Mouse (Mus musculus): ENCODE measurements at regions not wholly inside any gene's neighbourhood (a gene's known extent, or its start where the extent isn't known, plus 50 kb on each side); places are given as distances from the start of the nearest gene placed in this dataset.

DNA sequence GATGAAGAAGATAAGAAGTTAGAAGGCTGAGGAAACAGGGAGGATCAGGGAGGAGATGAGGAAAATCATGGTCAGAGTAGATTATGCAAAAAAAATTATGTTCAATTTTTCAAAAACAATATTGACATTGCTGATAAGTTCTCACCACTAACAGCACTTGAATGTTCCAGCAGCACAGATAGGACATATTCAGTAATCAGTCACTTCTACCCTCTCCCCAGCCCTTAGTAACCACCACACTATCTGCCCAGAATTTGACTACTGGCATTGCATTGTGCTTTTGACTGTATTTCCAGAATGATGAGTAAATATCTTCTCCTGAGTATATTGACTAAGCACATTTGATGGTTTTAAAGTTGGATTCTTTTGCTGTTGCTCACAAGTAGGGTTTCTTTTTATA lies 140.5 kb downstream of the Cdca7 start:
- no peak for DNase-seq (ENCODE audit: low spot score)

DNA sequence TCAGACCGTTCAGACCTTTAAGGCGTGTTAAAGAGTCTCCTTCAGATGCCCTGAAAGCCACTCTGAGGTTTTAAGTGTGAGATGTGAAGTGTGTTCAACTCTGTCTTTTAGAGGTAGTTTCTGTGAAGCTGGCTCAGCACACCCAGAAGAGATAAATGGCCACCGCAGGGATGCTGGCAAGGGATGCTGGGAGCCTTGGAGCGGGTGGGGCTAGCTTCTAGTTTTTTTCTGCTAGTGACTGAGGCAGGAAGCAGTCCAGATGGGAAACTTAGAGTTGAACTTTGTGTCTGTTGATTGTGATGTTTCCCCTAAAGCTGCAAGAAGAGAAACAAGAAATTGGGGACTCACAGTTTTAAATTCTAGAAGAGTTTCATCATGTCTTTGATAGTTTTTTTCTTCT lies 143.5 kb downstream of the Cdca7 start:
- no peak for DNase-seq (ENCODE audit: low spot score)

- DNase-seq (ENCODE audit: low spot score) = no peak
These were observed 144.3 kb downstream of the Cdca7 start for GRCm38 (mm10) chr2:72620182-72620652.

DNA sequence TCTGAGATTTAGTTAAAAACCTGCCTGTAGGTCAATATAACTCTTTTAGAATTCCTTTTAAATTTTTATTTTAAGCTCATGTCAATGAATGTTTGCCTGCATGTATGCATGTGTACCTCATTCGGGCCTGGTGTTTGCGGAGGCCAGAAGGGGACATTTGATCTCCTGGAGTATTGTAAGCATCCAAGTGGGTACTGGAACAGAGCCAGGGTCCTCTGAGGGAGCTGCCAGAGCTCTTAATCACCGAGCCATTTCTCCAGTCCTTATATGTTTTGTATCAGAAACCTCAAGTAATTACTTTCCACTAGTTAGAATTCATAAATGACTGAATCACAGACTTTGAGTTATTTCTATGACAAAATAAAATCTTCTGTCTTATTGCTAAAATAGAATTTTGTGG lies 152.0 kb downstream of the Cdca7 start:
- DNase-seq (ENCODE audit: low spot score) = no peak

GRCm38 (mm10) chr2:72628626-72629470 lies 152.9 kb downstream of the Cdca7 start:
- no peak for DNase-seq (ENCODE audit: low spot score)

DNA sequence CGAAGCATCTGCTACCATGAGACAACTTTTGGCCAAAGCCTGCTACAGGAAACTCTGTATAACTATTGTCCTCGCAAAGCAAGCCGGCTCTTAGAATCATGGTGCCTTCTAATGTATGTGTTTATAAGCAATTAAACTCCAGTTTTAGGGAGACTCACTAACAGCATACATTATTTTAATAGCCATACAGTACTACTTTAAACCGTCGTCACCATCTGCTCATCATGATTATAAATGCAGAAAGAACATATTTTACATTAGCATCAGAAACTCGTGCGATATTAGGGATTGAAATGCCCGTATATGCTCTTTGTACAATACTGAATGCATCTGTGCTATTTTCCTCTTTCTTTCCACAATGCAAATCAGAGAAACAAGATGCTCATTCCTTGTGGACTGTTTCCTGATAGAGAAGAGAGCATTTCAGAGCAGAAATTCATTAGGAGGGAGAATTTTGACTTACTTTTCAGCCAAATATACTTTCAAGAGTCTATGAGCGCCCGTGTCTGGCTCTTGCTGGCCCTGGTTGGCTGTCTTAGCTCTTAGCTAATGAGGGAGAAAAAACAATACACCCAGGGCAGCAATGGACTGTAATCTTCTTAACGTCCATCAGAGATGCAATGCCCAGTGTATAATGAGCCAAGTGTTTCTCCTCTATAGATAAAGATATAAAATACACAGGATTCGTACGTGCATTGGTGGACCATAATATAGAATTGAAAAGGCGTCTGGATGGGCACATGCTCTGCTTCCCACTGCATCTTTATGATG lies 153.9 kb downstream of the Cdca7 start:
- DNase-seq (ENCODE audit: low spot score) = no peak

DNA sequence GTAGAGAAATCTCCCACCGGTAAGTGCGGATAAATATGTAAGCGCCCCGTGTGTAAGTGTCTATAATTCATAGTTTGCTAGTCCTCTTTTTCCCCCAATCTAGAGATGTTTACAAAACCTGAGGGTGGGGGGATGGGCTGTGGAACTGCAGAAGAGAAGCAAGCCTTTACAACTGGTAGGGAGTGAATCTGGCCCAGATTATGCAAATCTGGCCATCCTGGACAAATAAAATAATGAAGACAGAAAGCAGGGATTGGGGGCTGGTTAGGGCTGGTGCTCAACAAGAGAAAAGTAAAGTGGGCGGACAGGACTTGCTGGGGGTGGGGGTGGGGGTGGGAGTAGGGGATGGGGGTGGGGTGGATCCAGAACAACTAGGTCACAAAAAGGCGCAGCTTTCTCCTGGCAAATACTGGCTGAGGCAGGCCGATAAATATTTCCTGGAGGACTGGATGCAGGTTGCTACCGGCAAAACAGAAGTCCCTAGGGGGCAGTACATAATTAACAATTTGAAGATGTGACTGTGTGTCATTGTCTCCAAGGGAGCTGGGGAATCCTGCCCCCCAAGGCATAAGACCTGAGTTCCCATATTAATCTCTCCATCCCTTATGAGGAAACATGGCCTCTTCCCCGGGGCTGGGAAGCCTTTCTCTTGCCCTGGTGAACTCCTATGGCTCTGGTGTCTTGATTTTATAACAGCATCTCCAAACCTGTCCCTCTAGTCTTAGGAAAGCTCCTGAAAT lies 162.1 kb downstream of the Cdca7 start:
- DNase-seq (ENCODE audit: low spot score) = no peak

- DNase-seq (ENCODE audit: low spot score) = no peak
These were observed 163.1 kb downstream of the Cdca7 start for GRCm38 (mm10) chr2:72639022-72639421.

DNA sequence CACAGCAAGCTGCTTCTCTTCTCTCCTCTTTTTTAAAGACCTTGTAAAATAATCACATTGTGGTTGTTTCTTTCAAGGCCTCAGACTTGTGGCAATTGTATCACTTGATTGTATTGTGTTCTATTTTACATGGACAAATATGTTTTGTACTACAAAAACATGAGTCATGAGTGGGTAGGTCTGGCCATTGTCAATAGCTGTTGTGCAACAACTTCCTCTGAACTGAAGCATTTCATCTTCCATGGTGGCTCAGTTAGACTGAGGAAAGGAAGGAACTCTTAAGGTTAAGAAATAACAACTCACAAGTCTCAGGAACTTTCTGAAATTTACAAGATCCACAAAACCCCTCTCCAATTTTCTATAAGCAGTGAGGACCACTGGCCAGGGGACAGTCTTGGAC lies 165.3 kb downstream of the Cdca7 start:
- DNase-seq (ENCODE audit: low spot score) = no peak

DNA sequence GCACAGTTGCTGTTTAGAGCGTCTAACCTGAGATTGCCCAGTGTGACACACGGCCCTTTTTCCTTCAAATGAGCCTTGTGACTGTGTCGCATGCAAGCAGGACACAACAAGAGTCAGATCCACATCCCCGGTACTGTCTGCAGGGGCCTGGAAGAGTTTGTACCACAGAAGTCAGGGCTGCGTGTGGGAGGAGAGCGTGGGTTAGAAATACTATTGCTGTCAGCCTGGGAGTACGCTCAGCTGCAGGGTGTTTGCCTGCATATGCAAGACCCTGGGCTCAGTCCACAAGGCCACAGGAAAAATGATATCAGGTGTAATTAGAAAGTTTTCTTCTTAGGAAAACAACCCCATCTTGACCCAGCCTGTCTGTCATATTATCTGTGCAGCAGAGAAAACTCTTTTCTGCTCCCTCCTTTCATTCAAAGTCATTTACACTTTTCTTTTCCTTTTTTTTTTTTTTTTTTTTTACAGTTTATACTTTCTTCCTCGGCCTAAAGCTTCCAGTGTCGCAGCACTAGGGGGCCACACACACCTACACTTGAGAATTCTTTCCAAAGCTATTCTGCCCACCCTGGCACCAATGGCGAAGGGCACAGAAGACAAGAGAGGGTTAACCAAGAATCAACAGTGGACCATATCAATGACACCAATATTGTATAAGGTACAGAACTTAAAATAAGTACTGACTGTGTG lies 168.3 kb downstream of the Cdca7 start:
- no peak for DNase-seq (ENCODE audit: low spot score)

DNA sequence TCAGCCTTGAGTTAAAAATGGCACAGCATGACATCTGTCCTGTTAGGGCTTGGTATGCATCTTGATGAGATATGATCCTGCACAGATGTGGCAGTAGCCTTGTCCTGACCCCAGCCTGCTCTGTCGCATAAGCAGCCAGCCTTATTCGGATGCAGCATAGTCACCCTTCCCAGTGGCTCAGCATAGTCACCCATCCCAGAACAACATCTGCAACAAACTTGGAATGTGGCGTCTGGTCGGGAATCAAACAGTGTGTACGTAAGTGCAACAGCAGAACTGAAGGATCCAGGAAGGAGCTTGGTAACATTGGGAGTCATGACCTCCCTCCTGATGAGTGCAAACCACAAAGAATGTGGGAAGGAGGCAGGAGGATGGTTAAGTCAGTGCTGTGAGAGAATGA lies 171.7 kb downstream of the Cdca7 start:
- no peak for DNase-seq (ENCODE audit: low spot score)

GRCm38 (mm10) chr2:72648294-72648693 lies 172.3 kb downstream of the Cdca7 start:
- no peak for DNase-seq (ENCODE audit: low spot score)

- DNase-seq (ENCODE audit: low spot score) = no peak
These were observed 179.9 kb downstream of the Cdca7 start for GRCm38 (mm10) chr2:72655864-72656263.

GRCm38 (mm10) chr2:72657101-72657920 lies 181.4 kb downstream of the Cdca7 start:
- no peak for DNase-seq (ENCODE audit: low spot score)

DNA sequence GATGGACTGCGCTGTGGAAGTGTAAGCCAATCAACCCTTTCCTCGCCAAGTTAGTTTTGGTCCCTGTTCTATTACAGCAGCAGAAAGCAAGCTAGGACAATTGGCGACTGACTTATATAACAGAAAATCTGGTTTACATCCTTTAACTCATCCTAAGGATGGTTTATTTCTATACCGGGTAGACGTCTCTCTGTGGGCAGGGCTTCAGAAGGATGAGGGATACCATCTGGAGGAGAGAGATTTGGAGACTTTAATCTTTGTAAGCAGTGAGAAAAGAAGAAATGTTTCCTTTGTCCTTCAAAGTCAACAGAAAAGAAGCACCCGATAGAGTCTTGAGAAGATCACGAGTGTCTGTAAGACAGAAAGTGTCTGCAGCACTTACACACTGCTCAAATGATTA lies 186.4 kb downstream of the Cdca7 start:
- DNase-seq (ENCODE audit: low spot score) = no peak

- DNase-seq (ENCODE audit: low spot score) = no peak
These were observed 187.2 kb downstream of the Cdca7 start for GRCm38 (mm10) chr2:72662979-72663780.

GRCm38 (mm10) chr2:72667396-72667795 lies 191.4 kb downstream of the Cdca7 start:
- peak; percentile 49 for DNase-seq (ENCODE audit: low spot score)

- no peak for DNase-seq (ENCODE audit: low spot score)
These were observed 197.2 kb downstream of the Cdca7 start for GRCm38 (mm10) chr2:72672908-72673901.

DNA sequence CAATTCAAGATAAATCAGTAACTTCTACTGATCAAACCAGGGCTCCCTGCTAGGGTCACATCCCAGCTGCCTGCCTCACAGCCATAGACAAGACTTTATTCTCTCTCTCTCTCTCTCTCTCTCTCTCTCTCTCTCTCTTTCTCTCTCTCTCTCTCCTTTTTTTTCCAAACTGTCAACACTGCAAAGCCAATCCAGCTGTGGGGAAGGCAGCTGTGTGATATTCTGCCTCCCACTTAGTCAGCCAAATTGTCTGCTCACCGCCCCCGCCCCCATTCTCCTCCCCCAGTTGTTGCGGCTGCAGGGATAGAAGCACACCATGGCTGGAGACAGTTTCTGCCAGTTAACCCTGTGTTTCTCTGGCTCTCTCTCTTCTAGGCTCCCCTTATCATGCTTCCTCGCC lies 198.3 kb downstream of the Cdca7 start:
- DNase-seq (ENCODE audit: low spot score) = peak; percentile 14

Measured in testis, postnatal 14 days (tissue).